Mouse (Mus musculus): ENCODE measurements at regions not wholly inside any gene's neighbourhood (a gene's known extent, or its start where the extent isn't known, plus 50 kb on each side); places are given as distances from the start of the nearest gene placed in this dataset.

- H3K27me3 ChIP-seq: no peaks in the 10 kb centered on the region
- H3K4me2 ChIP-seq (replicated peaks): no peak overlapping the region
- no peaks in the 10 kb centered on the region for H3K36me3 ChIP-seq
- 36% methylated on average over 3 of the region's 3 CpGs for WGBS
- no peak for ATAC-seq (ENCODE audit: insufficient number of reproducible peaks, low FRiP score, low TSS enrichment, low read depth)
- no peak overlapping the region for H3K27ac ChIP-seq (replicated peaks)
- H3K9me3 ChIP-seq (replicated peaks): 0 out of 2 replicates have a peak, but pooled peaks cover 4% of the 10 kb centered on the region
- H3K4me3 ChIP-seq (replicated peaks): no peak overlapping the region
- H3K9ac ChIP-seq: no peak overlapping the region
- H3K4me1 ChIP-seq: no peaks in the 10 kb centered on the region
Observed at GRCm38 (mm10) chr10:53482919-53483318, 103.2 kb upstream of the Cep85l start.

- Histone ChIP-seq H3K4me1 (no peaks in the 10 kb centered on the region), H3K4me2 (replicated peaks) (no peak overlapping the region), H3K36me3 (no peaks in the 10 kb centered on the region), H3K4me3 (replicated peaks) (no peak overlapping the region), H3K9me3 (replicated peaks) (0 out of 2 replicates have a peak, but pooled peaks cover 7% of the 10 kb centered on the region), H3K27me3 (no peaks in the 10 kb centered on the region), H3K27ac (replicated peaks) (no peak overlapping the region), H3K9ac (no peak overlapping the region)
- 90% methylated on average over 3 of the region's 3 CpGs for WGBS
- no peak for ATAC-seq (ENCODE audit: insufficient number of reproducible peaks, low FRiP score, low TSS enrichment, low read depth)
Observed at GRCm38 (mm10) chr10:53470200-53470599, 90.5 kb upstream of the Cep85l start.

GRCm38 (mm10) chr10:53469611-53470010, 89.9 kb upstream of the Cep85l start:
- no peaks in the 10 kb centered on the region for H3K36me3 ChIP-seq
- H3K4me1 ChIP-seq: no peaks in the 10 kb centered on the region
- no peak overlapping the region for H3K27ac ChIP-seq (replicated peaks)
- ATAC-seq (ENCODE audit: insufficient number of reproducible peaks, low FRiP score, low TSS enrichment, low read depth): peak; percentile 4; the same call in 1 of the 2 replicates
- H3K9me3 ChIP-seq (replicated peaks): 0 out of 2 replicates have a peak, but pooled peaks cover 7% of the 10 kb centered on the region
- no peak overlapping the region for H3K4me3 ChIP-seq (replicated peaks)
- H3K4me2 ChIP-seq (replicated peaks): no peak overlapping the region
- no peaks in the 10 kb centered on the region for H3K27me3 ChIP-seq
- no peak overlapping the region for H3K9ac ChIP-seq
- WGBS: 68% methylated on average over 1 of the region's 1 CpGs

- H3K9ac ChIP-seq: no peak overlapping the region
- no peak for ATAC-seq (ENCODE audit: insufficient number of reproducible peaks, low FRiP score, low TSS enrichment, low read depth)
- H3K27me3 ChIP-seq: no peaks in the 10 kb centered on the region
- H3K27ac ChIP-seq (replicated peaks): no peak overlapping the region
- no peaks in the 10 kb centered on the region for H3K36me3 ChIP-seq
- WGBS: 84% methylated on average over 3 of the region's 3 CpGs
- 0 out of 2 replicates have a peak, but pooled peaks cover 7% of the 10 kb centered on the region for H3K9me3 ChIP-seq (replicated peaks)
- no peak overlapping the region for H3K4me3 ChIP-seq (replicated peaks)
- no peak overlapping the region for H3K4me2 ChIP-seq (replicated peaks)
- H3K4me1 ChIP-seq: no peaks in the 10 kb centered on the region
Observed at GRCm38 (mm10) chr10:53468293-53468545, 88.5 kb upstream of the Cep85l start.

GRCm38 (mm10) chr10:53467472-53468292, 87.9 kb upstream of the Cep85l start:
- Histone ChIP-seq H3K36me3 (no peaks in the 10 kb centered on the region), H3K27me3 (no peaks in the 10 kb centered on the region), H3K9ac (no peak overlapping the region), H3K4me2 (replicated peaks) (no peak overlapping the region), H3K4me3 (replicated peaks) (no peak overlapping the region), H3K9me3 (replicated peaks) (0 out of 2 replicates have a peak, but pooled peaks cover 7% of the 10 kb centered on the region), H3K4me1 (0 out of 2 replicates have a peak, but pooled peaks cover under 1% of the 10 kb centered on the region), H3K27ac (replicated peaks) (no peak overlapping the region)
- WGBS: 80% methylated on average over 3 of the region's 3 CpGs
- ATAC-seq (ENCODE audit: insufficient number of reproducible peaks, low FRiP score, low TSS enrichment, low read depth): no peak

GRCm38 (mm10) chr10:53466851-53467250, 87.1 kb upstream of the Cep85l start:
- no peaks in the 10 kb centered on the region for H3K36me3 ChIP-seq
- H3K27ac ChIP-seq (replicated peaks): no peak overlapping the region
- H3K4me2 ChIP-seq (replicated peaks): no peak overlapping the region
- ATAC-seq (ENCODE audit: insufficient number of reproducible peaks, low FRiP score, low TSS enrichment, low read depth): no peak
- H3K9ac ChIP-seq: no peak overlapping the region
- H3K4me3 ChIP-seq (replicated peaks): no peak overlapping the region
- 0 out of 2 replicates have a peak, but pooled peaks cover 4% of the 10 kb centered on the region for H3K9me3 ChIP-seq (replicated peaks)
- 46% methylated on average over 1 of the region's 1 CpGs for WGBS
- no peaks in the 10 kb centered on the region for H3K27me3 ChIP-seq
- H3K4me1 ChIP-seq: 0 out of 2 replicates have a peak, but pooled peaks cover 5% of the 10 kb centered on the region

GRCm38 (mm10) chr10:53466261-53466660, 86.5 kb upstream of the Cep85l start:
- no peak for ATAC-seq (ENCODE audit: insufficient number of reproducible peaks, low FRiP score, low TSS enrichment, low read depth)
- Histone ChIP-seq H3K36me3 (no peaks in the 10 kb centered on the region), H3K4me3 (replicated peaks) (no peak overlapping the region), H3K4me2 (replicated peaks) (no peak overlapping the region), H3K27ac (replicated peaks) (no peak overlapping the region), H3K27me3 (no peaks in the 10 kb centered on the region), H3K4me1 (0 out of 2 replicates have a peak, but pooled peaks cover 5% of the 10 kb centered on the region), H3K9ac (no peak overlapping the region), H3K9me3 (replicated peaks) (0 out of 2 replicates have a peak, but pooled peaks cover 1% of the 10 kb centered on the region)
- 51% methylated on average over 6 of the region's 6 CpGs for WGBS

GRCm38 (mm10) chr10:53464581-53464980, 84.8 kb upstream of the Cep85l start:
- H3K9me3 ChIP-seq (replicated peaks): no peaks in the 10 kb centered on the region
- H3K27me3 ChIP-seq: no peaks in the 10 kb centered on the region
- no peak for ATAC-seq (ENCODE audit: insufficient number of reproducible peaks, low FRiP score, low TSS enrichment, low read depth)
- no peak overlapping the region for H3K27ac ChIP-seq (replicated peaks)
- H3K9ac ChIP-seq: no peak overlapping the region
- H3K4me1 ChIP-seq: 0 out of 2 replicates have a peak, but pooled peaks cover 5% of the 10 kb centered on the region
- H3K36me3 ChIP-seq: no peaks in the 10 kb centered on the region
- no peak overlapping the region for H3K4me2 ChIP-seq (replicated peaks)
- no peak overlapping the region for H3K4me3 ChIP-seq (replicated peaks)

- 62% methylated on average over 6 of the region's 6 CpGs for whole genome bisulfite sequencing
- H3K9me3 ChIP-seq (replicated peaks): no peaks in the 10 kb centered on the region
- H3K27ac ChIP-seq (replicated peaks): no peak overlapping the region
- no peak for ATAC-seq (ENCODE audit: insufficient number of reproducible peaks, low FRiP score, low TSS enrichment, low read depth)
- no peak overlapping the region for H3K4me2 ChIP-seq (replicated peaks)
- H3K4me3 ChIP-seq (replicated peaks): no peak overlapping the region
- H3K36me3 ChIP-seq: no peaks in the 10 kb centered on the region
- no peaks in the 10 kb centered on the region for H3K27me3 ChIP-seq
- H3K9ac ChIP-seq: no peak overlapping the region
- H3K4me1 ChIP-seq: 0 out of 2 replicates have a peak, but pooled peaks cover 5% of the 10 kb centered on the region
Observed at GRCm38 (mm10) chr10:53464006-53464405, 84.3 kb upstream of the Cep85l start.

GRCm38 (mm10) chr10:53463471-53463870, 83.7 kb upstream of the Cep85l start:
- 53% methylated on average over 3 of the region's 3 CpGs for WGBS
- no peak for ATAC-seq (ENCODE audit: insufficient number of reproducible peaks, low FRiP score, low TSS enrichment, low read depth)
- H3K4me2 ChIP-seq (replicated peaks): no peak overlapping the region

GRCm38 (mm10) chr10:53462449-53463308, 82.9 kb upstream of the Cep85l start:
- H3K4me2 ChIP-seq (replicated peaks): no peak overlapping the region
- H3K4me1 ChIP-seq: 0 out of 2 replicates have a peak, but pooled peaks cover 5% of the 10 kb centered on the region
- ATAC-seq (ENCODE audit: insufficient number of reproducible peaks, low FRiP score, low TSS enrichment, low read depth): no peak
- no peak overlapping the region for H3K27ac ChIP-seq (replicated peaks)
- H3K27me3 ChIP-seq: no peaks in the 10 kb centered on the region
- H3K4me3 ChIP-seq (replicated peaks): no peak overlapping the region
- no peaks in the 10 kb centered on the region for H3K36me3 ChIP-seq
- 43% methylated on average over 15 of the region's 15 CpGs for WGBS
- H3K9ac ChIP-seq: no peak overlapping the region
- no peaks in the 10 kb centered on the region for H3K9me3 ChIP-seq (replicated peaks)

More at GRCm38 (mm10) chr10:53463471-53463870, 83.7 kb upstream of the Cep85l start:
- Histone ChIP-seq H3K4me1 (0 out of 2 replicates have a peak, but pooled peaks cover 5% of the 10 kb centered on the region), H3K4me3 (replicated peaks) (no peak overlapping the region), H3K27ac (replicated peaks) (no peak overlapping the region), H3K36me3 (no peaks in the 10 kb centered on the region), H3K27me3 (no peaks in the 10 kb centered on the region), H3K9me3 (replicated peaks) (no peaks in the 10 kb centered on the region), H3K9ac (no peak overlapping the region)

All from embryonic facial prominence, embryonic 15.5 days (tissue).